Mouse (Mus musculus): ENCODE results near the gene Foxp2. TPM values are rescaled to one million over a fixed set of nuclear protein-coding genes. Genes with fewer than 3 reads are reported as not detected.

The Foxp2 gene
- total RNA-seq, 2 experiments from 2014 or later = not detected

DNA sequence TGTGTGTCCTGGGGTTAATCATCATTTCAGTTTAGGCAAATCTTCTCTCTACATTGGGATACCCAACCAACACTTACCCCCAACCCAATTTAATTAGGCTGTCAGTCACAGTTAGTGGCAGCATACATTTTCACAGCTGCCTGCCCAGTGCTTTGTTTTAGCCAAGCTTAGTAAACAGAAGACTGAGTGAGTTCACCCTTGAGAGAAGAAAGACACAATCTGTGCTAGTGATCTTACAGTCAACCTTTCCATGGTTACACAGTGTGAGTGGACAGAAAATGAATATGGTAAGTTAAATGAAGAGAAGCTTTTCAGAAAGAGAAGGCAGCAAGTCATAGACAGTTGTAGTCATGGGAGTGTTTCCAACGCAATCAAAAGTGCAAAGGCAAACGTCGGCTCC, 446.6 kb downstream of the Foxp2 start:
- no peak for ATAC-seq (ENCODE audit: poor library complexity, severe bottlenecking)

DNA sequence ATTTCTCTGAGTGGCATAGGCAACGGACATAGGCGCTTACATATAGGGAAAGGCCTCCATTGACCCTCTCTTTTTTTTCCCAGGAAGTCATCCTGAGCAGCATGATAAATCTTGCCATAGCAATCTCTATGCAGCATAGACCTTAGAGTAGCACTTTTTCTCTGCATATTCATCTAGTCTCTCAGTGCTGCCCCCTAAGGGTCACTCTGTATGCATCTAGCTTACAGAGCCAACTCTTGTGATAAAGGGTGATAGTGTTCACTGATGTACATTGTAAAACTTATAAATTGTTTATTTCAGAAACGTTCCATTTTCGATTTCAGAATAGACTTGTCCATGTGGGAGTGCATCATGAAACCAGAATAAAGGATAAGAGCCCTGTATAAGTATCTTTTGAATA, 454.7 kb downstream of the Foxp2 start:
- no peak for ATAC-seq (ENCODE audit: poor library complexity, severe bottlenecking)

DNA sequence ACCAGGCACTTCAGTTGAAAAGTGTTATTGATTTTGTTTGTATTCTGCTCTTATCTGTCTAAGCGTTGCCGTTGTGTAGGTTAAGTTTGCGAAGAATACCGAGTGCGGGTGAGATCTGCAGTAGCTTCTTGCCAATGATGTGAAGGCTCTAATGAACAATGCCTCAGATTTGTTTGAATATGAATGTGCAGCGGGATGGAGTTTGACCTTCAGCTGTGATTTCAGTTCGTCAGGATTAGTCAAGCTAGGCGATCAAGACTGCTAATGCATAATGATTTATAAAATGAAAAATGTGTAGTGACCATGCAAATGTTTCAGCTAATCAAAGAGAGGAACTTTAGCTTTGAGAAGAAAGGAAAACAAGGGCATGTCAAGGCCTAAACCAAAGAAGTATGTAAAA, 469.1 kb downstream of the Foxp2 start:
- no peak for ATAC-seq (ENCODE audit: poor library complexity, severe bottlenecking)

DNA sequence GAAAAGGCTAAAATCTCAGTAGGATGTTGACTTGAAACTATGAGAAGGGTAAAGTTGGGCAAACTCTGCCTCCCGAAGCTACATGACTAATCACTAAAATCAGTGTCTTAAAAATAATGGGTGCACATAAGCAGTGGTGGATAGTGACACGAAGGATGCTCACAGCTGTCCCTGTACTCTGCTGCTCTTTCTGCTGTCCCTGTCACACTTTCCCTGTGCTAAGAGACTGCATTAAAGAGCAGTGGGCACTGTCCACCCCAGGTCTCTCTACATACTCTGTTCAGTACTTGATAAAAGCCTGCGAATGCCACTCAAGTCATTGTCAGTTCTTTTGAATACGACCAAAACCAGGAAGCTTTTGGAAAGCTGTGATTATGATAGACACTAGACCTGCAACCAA, 469.7 kb downstream of the Foxp2 start:
- ATAC-seq (ENCODE audit: poor library complexity, severe bottlenecking) = no peak

DNA sequence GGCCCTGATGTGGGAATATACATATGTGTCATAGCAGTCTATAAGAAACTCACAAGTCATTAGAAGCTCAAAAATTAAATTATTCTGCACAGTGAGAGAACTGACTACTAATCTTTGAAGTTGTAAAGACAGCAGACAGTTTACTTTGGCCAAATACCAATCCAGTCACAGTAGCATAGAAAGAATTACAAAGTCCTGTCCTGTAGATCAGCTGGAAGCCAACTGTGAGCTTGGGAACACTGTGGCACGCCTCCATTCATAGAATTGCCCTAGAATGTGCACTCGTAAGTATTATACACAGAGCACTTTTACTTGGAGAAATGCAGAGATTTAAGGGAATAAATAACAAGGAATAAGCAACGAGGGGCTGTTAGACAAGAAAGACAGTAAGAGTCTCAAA, 472.5 kb downstream of the Foxp2 start:
- ATAC-seq (ENCODE audit: poor library complexity, severe bottlenecking) = no peak

DNA sequence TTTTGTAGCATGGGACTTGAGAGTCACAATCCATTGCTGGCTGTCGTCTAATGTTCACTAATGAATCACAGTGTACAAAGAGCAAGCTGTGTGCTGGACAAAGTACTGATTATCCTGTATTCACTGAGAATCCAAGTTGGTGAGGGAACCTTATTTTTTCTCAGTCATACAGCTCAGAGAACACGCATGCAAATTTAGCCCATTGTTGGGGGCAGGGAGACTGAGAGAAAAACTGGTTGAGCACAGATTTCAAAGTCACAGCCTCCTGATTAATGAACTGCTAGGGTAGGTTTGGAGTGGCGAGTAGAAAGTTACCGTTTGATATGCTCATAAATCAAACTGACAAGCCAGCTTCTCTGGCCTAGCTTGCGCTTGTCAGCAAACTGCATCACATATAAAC, 477.1 kb downstream of the Foxp2 start:
- ATAC-seq (ENCODE audit: poor library complexity, severe bottlenecking) = no peak

DNA sequence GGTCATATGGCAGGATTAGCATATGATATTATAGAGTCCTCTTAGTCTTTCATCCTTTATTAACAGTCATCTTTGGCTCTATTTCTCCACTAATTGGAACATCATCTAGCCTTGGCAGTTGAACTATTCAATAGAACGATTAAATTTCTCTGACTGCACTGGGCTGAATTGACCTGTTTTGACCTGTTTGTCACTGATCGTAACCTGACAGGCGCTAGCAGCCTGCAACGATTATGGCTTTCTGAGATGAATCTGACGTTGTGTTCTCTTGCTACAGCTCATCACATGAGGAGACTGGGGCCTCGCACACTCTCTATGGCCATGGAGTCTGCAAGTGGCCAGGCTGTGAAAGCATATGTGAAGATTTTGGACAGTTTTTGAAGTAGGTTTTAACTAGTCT, 495.3 kb downstream of the Foxp2 start:
- no peak for ATAC-seq (ENCODE audit: poor library complexity, severe bottlenecking)

DNA sequence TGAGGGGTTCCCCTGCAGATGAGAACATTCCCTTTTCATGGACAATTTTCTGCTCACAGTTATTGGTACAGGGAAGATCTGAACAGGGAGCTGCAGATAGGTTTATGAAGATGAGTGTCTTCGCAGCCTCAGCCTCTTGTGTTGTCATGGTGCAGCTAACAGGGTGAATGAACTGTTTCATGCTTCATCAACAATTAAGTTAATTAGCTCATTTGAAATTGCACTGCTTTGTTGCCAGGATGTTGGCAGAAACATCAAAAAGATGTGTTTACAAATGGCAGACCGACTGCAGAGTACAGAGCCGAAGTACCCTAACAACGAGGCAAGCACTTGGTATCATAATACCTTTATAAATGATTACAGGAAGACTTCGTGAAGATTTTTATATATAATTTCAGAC, 496.3 kb downstream of the Foxp2 start:
- ATAC-seq (ENCODE audit: poor library complexity, severe bottlenecking) = no peak

DNA sequence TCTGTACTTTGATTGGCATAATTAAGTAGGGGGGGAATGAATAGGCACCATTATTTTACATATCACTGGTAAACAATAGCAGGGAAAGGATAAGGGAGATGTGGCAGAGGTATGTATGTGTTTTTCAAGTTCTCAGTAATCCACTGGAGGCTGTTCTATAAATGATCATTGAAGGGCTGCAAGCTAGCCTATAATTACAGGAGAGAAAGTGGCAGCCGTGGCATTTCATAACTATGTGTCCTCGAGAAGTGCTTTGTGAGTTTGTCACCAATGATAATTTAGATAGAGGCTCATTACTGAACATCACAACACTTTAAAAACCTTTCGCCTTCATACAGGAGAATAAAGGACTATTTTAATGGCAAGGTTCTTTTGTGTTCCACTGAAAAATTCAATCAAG, 500.0 kb downstream of the Foxp2 start:
- ATAC-seq (ENCODE audit: poor library complexity, severe bottlenecking) = no peak

DNA sequence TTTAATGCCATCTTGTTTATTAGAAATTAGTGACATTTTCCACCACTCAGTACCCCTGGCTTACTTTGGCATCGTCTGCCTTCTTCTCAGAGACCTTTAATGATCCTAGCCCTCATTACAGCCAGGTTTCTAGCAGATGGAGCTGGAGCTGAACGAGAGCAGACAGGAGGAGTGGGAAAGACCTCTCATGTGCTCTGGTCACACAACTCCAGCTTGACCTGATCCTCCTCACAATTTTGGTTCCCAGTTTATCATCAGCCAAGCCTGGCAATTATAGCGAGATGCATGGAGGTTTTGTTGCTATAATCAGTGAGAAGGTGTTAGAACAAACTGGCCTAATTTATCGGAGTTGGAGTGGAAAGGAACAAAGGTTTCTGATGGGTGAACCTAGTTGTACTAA, 500.9 kb downstream of the Foxp2 start:
- ATAC-seq (ENCODE audit: poor library complexity, severe bottlenecking) = no peak

DNA sequence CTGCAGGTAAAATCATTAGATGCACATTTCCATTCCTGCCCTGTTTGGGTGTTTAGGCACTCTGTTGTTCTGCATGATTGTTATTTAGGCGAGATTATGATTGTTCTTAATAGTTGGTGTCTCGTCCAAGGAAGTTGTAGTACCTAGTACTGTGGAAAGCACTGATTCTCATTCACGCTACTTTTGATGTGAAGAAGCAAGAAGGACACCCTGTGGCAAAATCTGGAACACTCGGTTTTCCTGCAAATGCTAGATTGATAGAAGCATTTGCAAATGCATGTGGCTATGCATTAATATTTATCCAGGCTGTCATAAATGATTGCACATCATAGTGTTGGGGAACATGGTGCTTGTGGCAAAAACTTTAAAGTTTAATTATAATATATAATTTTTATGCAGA, 514.0 kb downstream of the Foxp2 start:
- no peak for ATAC-seq (ENCODE audit: poor library complexity, severe bottlenecking)

DNA sequence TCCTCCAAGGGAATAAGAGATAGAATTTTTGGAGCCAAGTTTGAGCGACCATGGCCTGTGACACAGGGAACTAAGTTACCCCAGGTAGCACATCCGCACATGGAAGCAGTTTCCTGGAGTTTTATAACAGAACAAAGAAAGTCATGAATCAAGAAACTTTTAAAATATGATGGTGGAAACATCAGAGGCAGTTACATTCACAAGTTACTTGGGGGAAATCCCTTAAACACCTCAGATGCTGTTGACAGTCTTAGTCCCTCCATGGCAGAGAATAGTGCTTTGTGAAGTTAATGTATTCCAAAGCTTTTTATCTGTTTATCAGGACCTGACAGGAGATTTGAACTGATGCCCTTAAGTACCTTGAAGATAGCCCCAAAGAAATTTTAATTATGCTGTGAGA, 558.6 kb downstream of the Foxp2 start:
- no peak for ATAC-seq (ENCODE audit: poor library complexity, severe bottlenecking)

DNA sequence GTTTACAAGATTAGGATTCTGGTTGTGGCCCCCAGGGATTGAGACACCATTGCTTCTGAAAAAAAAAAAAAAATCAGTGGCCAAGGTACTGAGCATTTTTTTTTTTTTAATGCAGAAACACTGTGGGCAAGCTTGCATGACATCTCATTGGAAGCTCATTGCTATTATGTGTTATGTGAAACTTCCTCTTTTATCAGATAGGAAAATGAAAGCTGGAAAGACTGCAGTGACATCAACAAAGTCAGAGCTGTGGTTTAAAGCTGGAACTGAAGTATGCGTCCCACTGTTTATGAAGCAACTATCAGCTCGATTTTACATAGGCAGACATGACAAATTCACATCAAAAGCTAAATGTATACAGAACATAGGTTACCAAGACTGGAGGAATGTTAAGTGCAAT, 562.2 kb downstream of the Foxp2 start:
- ATAC-seq (ENCODE audit: poor library complexity, severe bottlenecking) = peak; percentile 79

DNA sequence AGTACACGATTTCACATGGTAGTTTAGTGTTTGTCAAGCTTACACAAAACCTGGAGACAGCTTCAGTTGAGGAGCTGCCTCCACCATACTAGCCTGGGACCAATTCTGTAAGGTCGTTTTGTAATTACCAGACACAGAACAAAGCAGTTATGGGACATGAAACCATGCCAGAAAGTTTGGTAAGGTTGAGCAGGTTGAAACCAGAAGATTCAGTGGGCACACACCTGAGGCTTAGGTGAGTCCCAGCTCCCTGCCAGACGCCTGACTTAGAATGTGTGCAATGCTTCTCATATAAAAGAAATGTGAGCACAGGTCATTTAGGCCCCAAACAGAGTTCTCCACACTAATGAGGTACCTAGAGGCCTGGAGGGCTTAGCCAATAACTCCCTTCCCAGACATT, 564.3 kb downstream of the Foxp2 start:
- no peak for ATAC-seq (ENCODE audit: poor library complexity, severe bottlenecking)

DNA sequence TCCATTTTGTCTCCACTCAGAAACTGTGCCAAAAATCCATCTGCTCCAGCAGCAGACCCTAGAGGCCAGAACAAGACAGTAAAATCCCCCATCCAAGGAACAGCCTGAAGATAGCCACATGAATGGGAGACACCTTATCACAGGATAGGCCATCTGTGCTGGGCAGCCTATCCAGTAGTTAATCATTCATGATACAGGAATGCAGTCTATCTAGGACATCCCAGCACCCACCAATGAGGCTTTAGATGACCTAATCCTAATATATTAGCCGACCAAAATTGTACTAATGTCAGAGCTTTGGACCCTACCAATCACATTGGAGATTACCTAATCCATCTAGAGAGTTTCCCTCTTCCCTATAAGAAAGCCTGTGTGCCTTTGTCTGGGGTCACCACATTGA, 565.5 kb downstream of the Foxp2 start:
- no peak for ATAC-seq (ENCODE audit: poor library complexity, severe bottlenecking)

DNA sequence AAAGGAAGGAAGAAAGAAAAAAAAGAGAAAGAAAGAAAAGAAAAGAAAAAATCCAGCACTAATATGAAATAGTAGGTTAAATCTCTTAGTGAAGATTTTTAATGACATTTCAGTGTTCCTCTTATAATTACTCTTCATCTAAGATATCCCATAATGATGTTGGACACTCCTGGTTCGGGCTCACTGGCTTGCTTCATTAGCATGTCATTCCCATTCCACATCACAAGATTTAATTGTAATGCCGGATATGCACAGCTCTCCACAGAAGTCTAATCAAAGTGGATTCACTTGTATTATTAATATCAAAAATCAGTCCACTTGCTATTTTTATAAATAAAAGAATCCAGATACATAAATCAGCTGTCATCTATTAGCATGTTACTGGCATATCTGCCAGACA, 585.8 kb downstream of the Foxp2 start:
- ATAC-seq (ENCODE audit: poor library complexity, severe bottlenecking) = no peak

Other genes with a start within 250 kb of the Foxp2 start
- gene Ppp1r3a, start 146.1 kb upstream of the Foxp2 start, total RNA-seq (2015) = 0.09 TPM in 1 of 2 replicates, not detected in the other
- gene Ppp1r3a, start 146.1 kb upstream of the Foxp2 start, total RNA-seq (2017) = not detected in 2 replicates